Mouse (Mus musculus): ENCODE results near the gene Idua.
A peak's percentile ranks its signal among the peaks of the same experiment; 100 is the strongest.

The Idua gene

DNA sequence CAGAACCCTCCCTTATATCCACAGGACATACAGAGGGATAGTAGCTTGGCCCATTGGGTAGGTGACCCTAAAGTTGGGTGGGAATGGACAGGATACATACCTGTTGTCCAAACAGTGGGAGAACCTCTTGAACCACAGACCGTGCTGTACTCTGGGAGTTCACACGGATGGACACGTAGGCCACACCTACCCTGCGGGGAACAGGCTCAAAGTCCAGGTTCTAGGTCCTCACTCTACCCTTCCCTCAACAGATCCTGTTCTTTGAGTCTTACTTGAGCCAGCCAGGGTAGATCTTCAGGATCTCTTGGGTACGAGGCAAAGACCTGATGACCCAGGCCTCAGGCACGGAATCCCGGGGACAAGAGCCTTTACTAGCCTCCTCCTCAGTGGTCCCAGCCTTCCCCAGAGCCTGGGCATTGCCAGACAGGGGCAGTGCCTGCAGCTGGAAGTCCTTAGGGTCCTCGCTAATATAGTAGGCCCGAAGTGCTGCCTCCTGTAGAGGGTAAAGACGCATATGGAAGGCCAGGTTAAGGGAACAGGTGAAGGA is 5.6 kb upstream of the Idua start:
- no peak for DNase-seq (ENCODE audit: low read depth, low spot score)

DNA sequence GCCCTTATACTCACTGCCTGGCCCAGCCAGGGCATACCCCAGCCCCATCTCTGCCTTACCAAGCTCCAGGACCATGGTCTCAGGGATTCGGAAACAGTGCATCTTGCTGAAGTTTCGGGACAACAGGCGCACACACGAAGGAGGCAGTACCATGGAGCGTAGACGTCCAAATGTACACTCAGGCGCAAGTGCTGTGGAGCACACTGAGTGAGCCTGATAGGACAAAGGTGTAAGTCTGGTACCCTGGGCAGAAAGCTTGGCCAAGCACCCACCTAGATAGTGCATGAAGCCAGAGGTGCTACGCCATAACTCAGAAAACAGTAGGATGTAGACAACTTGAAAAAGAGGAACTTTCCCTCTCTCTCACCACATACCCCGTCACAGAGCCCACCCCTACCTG is 4.8 kb upstream of the Idua start:
- no peak for DNase-seq (ENCODE audit: low read depth, low spot score)

DNA sequence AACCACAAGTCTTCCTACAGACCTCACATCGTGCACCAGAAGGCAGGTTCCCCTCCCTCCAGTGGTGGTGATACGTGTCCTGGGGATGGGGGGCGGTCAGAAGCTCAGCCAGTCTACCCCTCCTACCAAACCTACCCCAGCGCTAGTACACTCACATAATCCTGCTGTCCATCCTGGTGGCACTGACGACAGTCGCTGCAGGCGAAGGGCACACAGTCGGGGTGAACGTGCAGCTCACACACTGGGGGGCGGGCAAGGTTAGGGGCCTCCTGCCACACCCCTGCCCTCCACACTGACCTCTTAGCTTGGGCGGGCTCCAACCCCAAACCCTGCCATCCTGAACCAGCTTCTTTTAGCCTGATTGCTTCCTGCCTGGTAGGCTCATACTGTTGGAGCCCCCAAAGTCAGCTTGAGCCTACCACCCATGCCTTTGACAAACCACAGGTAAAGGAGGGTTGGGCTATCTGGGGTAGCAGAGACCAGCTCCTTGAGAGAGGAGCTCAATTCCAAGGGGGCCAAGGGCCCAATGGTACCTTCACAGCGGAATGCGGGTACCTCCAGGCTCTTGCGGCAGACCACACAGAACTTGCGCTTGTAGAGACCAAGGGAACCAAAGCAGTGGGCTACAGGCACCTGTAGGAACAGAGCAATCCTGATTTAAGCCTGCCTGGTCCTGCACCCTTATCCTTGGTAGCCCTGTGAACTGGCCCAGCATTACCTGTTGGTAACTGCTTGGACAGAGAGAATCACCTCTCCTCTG is 4.1 kb upstream of the Idua start:
- DNase-seq (ENCODE audit: low read depth, low spot score): no peak

DNA sequence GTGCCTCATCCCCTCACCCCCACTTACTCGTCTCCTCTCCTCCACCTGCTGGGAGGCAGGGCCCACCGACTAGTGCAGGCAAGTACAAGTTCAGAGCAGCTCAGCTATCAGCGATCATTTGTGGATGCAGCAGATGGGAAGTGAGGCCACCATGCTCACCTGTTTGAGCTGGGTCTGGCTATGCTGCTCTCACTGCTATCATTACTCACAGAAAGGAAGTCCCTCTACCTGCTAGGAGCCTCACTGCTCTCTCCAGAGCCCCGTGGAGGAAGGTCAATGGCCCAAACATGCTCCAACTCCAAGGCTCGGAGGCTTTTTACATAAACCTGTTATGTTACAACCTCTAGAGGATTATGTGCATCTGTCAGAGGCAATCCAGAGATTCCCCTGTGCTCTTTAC is 2.7 kb upstream of the Idua start:
- DNase-seq (ENCODE audit: low read depth, low spot score): no peak

DNA sequence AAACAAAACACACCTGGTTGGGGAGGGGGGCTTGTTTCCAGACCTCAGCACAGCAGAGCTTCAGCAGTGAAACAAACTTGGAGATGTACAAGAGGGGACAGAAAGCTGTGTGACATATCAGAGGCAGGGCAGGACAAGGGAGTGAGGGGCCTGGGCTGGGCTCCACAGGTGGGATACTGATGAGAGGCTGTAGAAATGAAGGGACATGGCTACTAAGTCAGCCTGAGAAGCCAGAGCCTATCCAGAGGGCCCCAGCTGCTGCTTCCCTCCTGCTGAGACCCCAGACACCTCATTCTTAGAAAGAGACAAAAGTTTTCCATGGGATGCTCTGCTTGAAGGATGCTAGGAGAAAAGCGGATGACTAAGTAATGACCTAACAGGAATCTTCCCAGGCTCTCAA is 1.5 kb upstream of the Idua start:
- no peak for DNase-seq (ENCODE audit: low read depth, low spot score)

DNA sequence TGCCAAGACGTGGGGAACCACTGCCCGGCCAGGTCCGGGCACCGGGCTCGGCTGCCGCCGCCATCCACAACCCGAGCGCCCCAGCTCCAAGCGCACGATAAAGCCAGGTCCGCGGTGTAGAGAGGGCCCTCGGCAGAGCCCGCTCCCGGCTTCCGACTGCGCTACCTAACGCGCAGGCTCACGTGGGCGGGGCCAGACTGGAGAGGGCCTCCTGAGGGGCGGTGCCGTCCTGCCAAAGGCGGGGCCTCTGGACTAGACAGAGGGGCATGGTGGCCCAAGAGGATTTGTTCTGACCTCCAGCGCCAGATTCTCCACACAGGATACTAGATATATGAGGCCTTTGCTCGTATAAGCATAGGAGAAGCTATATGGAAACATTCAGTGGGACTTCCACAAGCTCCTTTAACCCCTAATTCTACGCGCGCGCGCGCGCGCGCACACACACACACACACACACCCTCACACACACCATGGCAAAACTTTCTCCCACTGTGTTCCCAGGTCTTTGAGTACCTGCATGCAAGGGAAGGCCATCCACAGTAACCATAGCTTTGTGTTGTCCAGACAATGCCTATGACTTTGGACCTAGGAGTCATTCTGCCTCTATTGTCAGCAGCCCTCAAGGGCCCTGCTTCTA is 619 bp downstream of the Idua start:
- DNase-seq (ENCODE audit: low read depth, low spot score): peak; percentile 84

DNA sequence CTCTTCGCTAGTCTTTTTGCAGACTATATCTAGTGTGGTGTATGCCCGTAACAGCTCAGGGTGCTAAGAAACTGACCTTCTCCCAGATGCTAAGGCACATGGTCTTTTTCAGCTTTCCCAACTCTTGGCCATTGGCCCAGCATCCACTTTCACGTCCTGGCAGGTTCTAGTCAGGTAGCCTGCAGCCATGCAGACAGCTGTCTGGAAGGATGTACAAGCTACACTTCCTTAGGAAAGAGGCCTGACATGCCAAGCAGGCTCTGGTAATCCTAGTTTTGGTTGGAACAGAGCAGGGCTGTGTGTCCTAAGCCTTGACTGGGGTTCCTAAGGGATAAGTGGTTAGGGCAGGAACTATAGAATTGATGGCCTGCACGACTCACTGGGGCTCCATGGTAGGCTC is 2.6 kb downstream of the Idua start:
- no peak for DNase-seq (ENCODE audit: low read depth, low spot score)

DNA sequence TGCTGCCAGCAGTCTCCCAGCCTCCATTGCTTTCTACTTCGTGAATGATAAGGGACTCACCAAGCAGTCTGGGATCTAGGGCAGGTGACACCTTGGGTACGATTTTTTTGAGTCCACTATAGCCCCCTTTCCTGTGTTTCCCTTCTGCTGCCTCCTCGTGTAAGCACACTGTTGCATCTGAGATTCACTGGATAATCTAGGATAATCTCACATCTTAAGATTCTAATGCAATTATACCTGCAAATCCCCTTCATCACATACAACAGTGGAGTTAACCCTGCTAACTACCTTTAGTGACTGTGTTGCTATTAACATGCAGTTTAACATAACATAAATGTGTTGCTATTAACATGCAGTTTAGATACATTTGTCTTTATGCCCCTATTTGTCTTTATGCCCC is 4.9 kb downstream of the Idua start:
- DNase-seq (ENCODE audit: low read depth, low spot score): no peak

DNA sequence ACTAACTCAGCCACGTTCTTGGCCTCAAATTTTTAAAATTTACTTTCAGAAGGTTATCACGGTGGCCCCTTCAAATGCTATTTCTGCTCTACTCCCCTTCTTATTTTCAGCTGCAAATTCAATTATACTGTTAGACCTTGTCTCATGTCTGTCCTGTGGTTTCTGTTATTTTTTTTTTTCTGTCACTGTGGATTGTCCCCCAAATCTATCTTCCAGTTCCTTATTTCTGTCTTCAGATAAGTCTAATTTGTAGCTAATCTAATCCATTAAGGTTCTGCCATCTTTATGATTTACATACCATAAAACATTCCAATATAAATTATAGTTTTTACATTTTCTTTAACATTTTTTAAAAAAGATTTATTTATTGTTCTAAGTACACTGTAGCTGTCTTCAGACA is 7.2 kb downstream of the Idua start:
- DNase-seq (ENCODE audit: low read depth, low spot score): no peak

DNA sequence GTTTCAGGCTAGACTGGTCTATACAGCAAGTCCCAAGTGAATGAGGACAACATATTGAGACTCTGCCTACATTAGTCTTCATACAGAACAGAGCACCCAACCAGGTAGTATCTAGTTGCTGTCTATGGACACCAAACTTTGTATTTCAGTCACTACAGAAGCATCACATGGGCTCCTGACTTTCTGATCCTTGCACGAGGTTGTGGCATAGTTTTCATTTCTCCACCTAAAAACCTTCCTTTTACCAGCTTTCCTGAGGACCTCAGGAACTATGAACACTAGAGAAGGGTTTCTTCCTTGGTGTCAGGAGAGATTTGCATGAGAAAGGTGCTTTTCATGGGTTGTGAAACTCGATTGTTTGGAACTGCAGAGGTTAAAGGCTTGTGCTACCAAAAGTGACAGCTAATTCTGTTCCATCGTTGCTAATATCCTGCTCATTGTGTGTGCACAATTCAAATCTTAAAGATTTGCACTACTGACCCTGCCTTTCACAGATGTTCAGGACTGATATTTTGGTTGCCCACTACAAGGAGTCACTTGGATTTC is 8.3 kb downstream of the Idua start:
- no peak for DNase-seq (ENCODE audit: low read depth, low spot score)

DNA sequence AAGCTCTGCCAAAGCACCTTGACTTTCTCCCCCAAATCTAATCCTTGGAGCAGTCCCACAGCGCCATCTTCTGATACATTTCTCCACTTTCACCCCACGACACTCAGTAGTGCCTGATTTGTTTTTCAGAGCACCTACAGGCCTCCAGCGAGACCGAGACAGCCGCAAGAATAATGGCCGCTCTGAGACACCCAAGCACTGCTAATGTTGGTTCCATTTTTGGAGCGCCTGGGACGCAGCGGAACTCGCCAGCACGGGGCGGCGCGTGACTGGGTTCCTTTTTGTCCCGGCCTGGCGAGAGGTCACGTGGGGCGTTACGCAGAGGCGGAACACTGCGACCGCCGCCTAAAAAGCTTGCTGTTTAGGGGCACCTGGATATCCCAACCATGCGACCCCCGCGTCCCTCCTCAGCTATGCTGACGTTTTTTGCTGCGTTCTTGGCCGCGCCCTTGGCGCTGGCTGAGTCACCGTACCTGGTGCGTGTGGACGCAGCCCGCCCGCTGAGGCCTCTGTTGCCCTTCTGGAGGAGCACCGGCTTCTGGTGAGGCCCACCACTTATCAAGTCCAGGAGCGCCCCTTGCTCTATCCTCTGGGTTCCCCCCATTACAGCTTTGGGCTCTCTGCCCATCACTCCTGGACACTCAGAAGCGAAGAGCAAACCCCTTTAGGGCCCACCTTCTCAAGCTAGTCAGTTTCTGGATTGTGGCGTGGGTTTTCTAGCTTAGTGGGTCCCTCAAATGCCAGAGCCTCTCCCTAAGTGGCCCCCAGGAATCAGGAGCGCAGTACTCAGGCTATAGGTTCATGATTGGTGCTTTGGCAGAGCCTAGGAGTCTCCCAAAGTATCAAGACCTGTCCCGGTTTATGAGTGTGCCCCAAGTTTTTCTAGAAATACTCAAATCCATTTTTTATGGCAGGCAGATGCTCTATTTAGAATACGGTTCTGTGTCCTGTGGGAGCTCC is 9.1 kb downstream of the Idua start, which contains the start of gene Dgkq:
Dgkq (minus strand) TSS at position 696 of the 960 bp plus-strand sequence.
- DNase-seq (ENCODE audit: low read depth, low spot score): peak; percentile 74

DNA sequence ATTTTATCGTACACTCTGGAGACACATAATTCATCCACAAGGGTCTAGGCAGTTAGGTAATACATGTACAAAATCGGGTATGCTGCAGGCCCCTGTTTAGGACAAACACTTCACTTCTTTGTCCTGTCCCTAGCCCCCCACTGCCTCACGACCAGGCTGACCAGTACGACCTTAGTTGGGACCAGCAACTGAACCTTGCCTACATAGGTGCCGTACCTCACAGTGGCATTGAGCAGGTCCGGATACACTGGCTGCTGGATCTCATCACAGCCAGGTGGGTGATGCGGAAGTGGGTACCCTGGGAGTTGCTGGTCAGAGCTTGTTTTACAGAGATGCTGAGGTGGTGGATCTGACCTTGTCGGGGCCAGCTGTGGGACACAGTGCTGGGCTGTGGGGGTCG is 9.9 kb downstream of the Idua start:
- DNase-seq (ENCODE audit: low read depth, low spot score): no peak

DNA sequence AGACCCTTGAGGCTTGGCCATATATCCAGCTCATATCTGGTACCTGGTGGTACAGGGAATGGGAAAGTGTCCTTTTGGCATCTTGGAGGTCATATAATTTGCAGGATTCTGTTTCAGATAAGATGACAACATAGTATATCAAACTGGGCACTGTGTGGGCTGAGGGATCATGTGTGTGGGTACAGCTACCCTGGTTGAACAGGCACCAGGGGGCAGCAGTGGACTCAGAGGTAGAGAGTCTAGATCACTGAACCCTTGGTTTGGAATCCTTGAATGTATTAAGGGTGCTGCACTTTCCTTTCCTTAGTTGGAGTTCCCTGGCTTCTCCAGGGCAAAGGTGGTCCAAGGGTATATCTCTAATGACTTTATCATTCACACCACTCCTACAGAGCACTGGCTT is 10.7 kb downstream of the Idua start:
- DNase-seq (ENCODE audit: low read depth, low spot score): no peak

DNA sequence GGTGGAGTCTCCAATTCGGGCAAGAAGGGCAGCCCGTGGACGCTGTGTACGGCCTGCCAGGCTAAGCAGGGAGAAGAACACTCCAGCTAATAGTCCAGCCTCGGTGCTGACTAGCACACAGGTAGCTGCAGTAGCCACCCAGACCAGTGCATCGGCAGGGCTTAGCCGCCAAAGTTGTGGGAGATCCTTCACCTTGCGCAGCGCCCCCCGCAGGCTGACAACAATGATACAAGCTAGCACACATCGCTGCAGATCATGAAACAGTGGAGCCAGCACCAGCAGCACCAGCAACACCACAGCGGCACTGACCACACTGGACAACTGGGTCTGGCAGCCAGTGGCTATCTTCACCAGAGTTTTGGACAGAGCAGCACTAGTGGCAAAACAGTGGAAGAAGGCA is 11.6 kb downstream of the Idua start:
- DNase-seq (ENCODE audit: low read depth, low spot score): no peak

DNA sequence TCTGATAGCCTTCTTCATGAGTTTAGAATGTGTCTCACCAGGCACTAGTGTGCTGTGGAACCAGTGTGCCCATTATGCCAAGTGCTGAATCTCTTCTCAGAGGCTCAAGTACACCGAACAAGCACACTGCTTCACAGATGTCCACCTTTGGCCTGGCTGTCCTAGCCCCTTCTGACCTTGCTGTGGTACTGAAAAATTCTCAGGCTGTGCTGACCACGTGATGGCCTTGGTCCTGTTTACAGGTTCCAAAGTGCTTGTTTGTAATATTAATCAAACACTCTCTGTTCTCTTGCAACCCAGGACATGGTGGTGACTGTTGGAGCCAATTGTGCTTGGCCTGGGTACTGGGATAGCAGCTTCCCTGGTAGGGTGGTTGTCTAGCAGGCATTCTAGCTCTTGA is 14.5 kb downstream of the Idua start:
- DNase-seq (ENCODE audit: low read depth, low spot score): no peak

DNA sequence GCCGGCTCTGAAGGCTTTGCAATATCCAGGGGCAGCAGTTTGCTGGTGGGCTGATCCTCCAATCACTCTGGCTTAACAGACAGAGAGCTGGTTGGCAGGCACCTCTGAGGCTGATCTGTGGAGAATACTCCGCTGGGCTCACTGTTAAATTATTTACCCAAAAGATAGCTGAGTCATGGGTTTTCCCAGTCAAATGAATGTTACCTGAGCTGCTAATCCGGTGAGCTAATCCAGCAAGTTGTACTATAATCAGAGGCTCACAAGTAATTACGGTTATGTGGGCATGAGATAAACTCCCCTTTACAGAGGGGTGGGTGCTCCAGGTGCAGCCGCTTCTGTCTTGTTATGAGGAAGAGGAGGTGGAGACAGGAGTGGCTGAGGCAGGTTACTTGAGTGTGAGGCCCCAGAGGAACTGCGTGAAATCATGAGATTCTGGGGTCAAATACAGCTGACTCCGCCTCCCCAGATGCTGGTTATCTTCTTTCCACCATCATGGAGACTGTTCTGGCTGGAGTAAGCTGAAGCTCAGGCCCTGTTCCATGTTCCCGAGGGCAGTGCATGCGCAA is 15.2 kb downstream of the Idua start, which contains the start of gene Slc26a1:
Slc26a1 (minus strand) TSS at position 319 of the 566 bp plus-strand sequence.
- peak; percentile 64 for DNase-seq (ENCODE audit: low read depth, low spot score)

DNA sequence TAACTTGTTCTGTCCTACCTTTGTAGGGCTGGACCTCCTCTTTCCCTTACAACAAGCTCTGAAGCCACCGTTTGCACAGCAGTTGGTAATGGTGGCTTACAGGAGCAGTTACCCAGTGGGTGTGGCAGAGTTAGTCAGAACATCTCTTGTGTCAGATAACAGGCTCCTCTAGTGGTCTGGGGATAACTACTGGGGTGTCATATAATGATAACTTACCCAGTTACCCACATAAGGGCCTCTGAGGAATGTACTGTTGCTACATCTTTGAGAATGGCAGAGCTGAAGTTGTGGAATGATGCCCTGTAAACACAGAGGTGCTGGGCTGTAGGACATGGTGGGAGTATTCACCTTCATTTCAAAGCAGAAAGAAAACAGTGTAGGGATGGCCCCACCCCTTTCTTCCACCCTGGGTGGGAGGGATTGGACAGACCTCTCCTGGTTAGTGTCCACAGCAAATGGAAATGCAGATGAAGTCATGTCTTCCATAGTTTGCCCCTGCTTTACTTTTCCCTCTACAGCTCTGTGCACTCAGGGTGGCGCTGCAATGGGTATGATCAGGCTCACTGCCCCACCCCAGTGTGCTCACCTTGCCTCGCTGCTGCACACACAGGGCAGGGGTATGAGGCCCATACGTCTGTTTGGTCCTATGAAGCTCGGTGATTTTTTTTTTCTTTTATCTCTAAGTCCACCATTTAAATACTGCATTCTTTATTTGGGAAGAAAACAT is 16.8 kb downstream of the Idua start:
- no peak for DNase-seq (ENCODE audit: low read depth, low spot score)

DNA sequence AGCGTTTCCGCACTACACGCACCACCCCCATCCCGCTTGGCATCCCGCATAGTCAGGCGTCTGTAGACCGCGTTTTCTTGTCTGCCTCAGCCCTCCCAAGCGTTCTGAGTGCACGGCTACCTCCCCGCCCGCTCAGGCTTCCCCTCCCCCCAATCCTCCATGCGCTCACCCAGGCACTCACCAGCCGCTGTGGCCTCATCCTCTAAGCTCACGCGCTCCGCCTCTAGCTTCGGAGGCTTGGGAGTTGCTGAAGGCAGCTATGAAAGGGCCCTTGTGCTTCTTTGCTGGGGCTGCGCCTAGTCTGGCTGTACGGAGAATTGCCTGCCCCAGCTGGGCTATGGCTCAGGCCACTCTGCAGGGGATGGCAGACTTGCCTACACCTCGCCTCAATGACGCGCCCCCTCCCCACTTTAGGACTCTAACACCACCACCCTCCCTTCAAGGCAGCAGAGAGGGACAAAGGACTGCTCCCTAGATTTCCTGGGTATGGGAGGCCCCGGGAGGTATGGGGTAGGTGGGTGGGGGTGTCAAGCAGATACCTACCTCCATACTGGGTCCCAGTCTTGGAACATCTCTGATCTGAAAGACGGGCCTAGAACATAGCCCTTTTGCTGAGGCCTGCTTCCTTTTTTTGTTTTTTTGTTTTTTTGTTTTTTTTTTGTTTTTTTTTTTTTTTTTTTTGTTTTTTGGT is 17.6 kb downstream of the Idua start:
- no peak for DNase-seq (ENCODE audit: low read depth, low spot score)

DNA sequence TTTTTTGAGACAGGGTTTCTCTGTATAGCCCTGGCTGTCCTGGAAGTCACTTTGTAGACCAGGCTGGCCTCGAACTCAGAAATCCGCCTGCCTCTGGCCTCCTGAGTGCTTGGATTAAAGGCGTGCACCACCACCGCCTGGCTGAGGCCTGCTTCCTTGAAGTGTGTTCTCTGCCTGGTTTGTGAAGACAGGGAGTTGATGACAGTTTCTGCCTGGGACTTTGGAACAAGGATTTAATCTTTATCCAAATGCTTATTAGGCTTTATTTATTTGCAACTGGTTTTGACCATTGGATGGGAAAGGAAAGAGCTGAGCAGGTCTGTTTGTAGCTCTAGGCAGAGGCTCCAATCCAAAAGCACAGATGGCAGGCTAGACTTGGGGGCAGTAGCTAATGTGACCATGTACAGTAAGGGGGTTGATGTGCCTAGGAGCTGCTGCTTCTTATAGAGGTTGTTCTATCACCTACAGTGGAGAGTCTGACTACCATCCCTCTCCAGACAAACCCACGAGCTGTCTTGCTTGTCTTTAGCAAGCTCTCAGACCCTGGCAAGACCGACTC is 18.2 kb downstream of the Idua start:
- DNase-seq (ENCODE audit: low read depth, low spot score): no peak

DNA sequence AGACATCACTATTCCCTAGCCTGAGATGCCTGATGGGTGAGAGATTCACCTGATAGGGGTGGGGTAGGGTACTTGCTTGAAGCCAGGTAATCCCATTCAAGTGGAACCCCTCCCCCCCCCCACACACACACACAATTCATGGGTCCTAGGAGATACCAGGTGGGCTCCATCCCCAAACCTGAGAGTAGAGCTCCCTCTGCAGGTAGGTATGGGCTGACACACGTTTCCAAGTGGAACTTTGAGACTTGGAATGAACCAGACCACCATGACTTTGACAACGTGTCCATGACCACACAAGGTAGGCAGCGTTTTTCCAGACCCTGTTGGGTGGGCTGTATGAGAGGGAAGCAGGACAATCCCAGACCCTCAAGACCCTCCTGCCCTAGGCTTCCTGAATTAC is 19.8 kb downstream of the Idua start:
- DNase-seq (ENCODE audit: low read depth, low spot score): no peak
